Mouse (Mus musculus) forebrain, embryonic 16.5 days (tissue): ENCODE data around the gene Mstn. TPM values are rescaled to one million over a fixed set of nuclear protein-coding genes. Genes with fewer than 3 reads are reported as not detected.

Experiments used
- ATAC-seq: fragments of 200-750 bp; cut with Nextera tagmentation; 2 replicates; pipeline ENCODE4 v1.8.0; 2017; ENCODE audit warnings: mild to moderate bottlenecking, moderate library complexity
- H3K27ac ChIP-seq: fragments of 300-500 bp; sonication (generic); 2 replicates; pipeline ENCODE4 v1.5.1; 2014; ENCODE audit warnings: low read length, control low read depth
- H3K27me3 ChIP-seq: fragments of 300-500 bp; sonication (generic); replicated peaks from 2 replicates; pipeline ENCODE4 v1.6.1; 2014; ENCODE audit warnings: low read length; ENCODE audit not compliant: control insufficient read depth, insufficient read depth
- H3K36me3 ChIP-seq: fragments of 300-500 bp; sonication (generic); 2 replicates; pipeline ENCODE4 v1.6.1; 2014; ENCODE audit not compliant: control insufficient read depth, insufficient read depth
- H3K4me1 ChIP-seq: fragments of 300-500 bp; sonication (generic); replicated peaks from 2 replicates; pipeline ENCODE4 v1.6.1; 2014; ENCODE audit warnings: low read length; ENCODE audit not compliant: control insufficient read depth, insufficient read depth
- H3K4me2 ChIP-seq: fragments of 300-500 bp; sonication (generic); 2 replicates; pipeline ENCODE4 v1.6.1; 2014; ENCODE audit warnings: mild to moderate bottlenecking, low read length, control low read depth
- H3K4me3 ChIP-seq: fragments of 300-500 bp; sonication (generic); replicated peaks from 2 replicates; pipeline ENCODE4 v1.5.1; 2014; ENCODE audit warnings: mild to moderate bottlenecking, low read length, control low read depth
- H3K9ac ChIP-seq: fragments of 300-500 bp; sonication (generic); replicated peaks from 2 replicates; pipeline ENCODE4 v1.6.1; 2014; ENCODE audit warnings: low read depth, low read length, control low read depth
- H3K9me3 ChIP-seq: fragments of 300-500 bp; sonication (generic); 2 replicates; pipeline ENCODE4 v1.6.1; 2016; ENCODE audit warnings: low read length; ENCODE audit not compliant: control insufficient read depth
- WGBS: fragments of 180-500 bp; shearing (Covaris S2); extraction: QIAGEN DNeasy Blood & Tissue Kit; methylation state at CpG from one replicate; pipeline ENCODE4 v1.1.7; 2014; 5-methylcytosine and 5-hydroxymethylcytosine counted together
- polyA plus RNA-seq: library from polyadenylated mRNA; unstranded; fragments of >200 nt; fragmentation: Nextera tagmentation; extraction: Ambion mirVana; gene quantifications from 2 replicates; pipeline ENCODE4 v1.2.1, GENCODE M21; 2015

The Mstn gene
- polyA plus RNA-seq, 1 experiment from 2014 or later, result 0.68 TPM

DNA sequence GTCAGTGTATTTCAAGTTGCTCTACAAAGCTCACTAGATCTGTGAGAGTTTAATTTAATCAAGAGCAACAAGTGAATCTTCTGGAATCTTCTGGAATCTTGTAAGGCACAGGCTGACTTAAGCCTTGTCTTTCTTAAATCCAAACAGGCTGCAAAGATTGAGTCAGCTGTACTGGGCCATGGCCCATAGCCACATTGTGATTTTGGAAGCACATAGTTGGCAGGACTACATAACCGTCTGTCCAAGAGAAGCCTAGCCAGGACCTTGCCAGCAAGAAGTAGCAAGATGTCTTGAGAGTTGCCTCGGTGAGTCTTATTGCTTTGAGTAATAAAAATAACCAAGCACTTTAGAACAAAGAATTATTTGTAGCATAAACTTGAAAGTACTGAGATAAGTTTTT, 18.4 kb downstream of the Mstn start:
- no peak overlapping the region for H3K4me3 ChIP-seq
- no peak overlapping the region for H3K27ac ChIP-seq
- H3K27me3 ChIP-seq, result no peaks in the 10 kb centered on the region
- H3K36me3 ChIP-seq, result no peaks in the 10 kb centered on the region
- H3K4me1 ChIP-seq, result no peaks in the 10 kb centered on the region
- H3K9me3 ChIP-seq, result no peaks in the 10 kb centered on the region
- H3K4me2 ChIP-seq, result no peak overlapping the region
- H3K9ac ChIP-seq, result no peak overlapping the region
- ATAC-seq, result no peak
- WGBS, result 82% methylated on average over 2 of the region's 2 CpGs

DNA sequence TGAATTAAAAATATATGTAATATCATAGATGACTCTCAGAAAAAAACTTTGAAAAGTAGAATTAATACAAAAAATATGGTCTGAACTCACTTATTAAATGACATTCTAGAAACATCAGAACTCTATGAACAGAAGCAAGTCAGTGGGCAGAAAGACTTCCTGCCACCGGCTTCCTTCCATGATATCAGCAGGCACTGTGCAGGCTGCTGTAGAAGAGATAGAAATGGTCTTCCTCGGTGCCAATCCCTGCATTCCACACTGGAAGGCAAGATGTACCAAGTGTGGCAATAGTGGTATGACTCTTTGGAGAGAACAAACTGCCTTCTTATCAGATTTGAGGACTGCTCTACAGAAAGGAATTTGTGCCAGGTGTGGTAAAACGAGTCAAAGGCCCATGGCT, 19.2 kb downstream of the Mstn start:
- Histone ChIP-seq H3K9ac (no peak overlapping the region), H3K4me3 (no peak overlapping the region), H3K27ac (no peak overlapping the region), H3K36me3 (no peaks in the 10 kb centered on the region), H3K4me2 (no peak overlapping the region), H3K4me1 (no peaks in the 10 kb centered on the region), H3K27me3 (no peaks in the 10 kb centered on the region), H3K9me3 (no peaks in the 10 kb centered on the region)
- WGBS, result 82% methylated on average over 3 of the region's 3 CpGs
- ATAC-seq, result no peak

DNA sequence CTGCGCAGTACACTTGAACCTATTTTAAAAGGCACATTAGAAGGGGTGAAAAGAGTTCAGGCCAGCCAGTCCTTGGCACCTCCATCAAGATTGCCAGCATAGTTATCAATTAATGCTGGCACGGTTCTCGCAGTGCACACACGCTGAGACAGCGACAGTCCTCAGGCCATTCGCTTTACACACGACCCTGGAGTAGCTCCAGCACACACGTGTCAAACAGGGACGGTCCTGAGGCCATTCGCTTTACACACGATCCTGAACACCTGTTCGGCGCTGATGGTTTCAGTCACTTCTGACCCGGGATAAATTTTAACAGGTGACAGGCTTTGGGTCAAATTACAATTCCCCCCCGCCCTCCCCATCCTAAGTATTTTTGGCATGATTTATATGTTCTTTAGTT, 23.8 kb downstream of the Mstn start:
- no peak overlapping the region for H3K4me3 ChIP-seq
- no peak overlapping the region for H3K27ac ChIP-seq
- H3K9me3 ChIP-seq, result no peaks in the 10 kb centered on the region
- no peaks in the 10 kb centered on the region for H3K27me3 ChIP-seq
- no peak for ATAC-seq
- WGBS, result 83% methylated on average over 15 of the region's 15 CpGs
- H3K4me2 ChIP-seq, result no peak overlapping the region
- H3K36me3 ChIP-seq, result no peaks in the 10 kb centered on the region
- no peaks in the 10 kb centered on the region for H3K4me1 ChIP-seq
- no peak overlapping the region for H3K9ac ChIP-seq

DNA sequence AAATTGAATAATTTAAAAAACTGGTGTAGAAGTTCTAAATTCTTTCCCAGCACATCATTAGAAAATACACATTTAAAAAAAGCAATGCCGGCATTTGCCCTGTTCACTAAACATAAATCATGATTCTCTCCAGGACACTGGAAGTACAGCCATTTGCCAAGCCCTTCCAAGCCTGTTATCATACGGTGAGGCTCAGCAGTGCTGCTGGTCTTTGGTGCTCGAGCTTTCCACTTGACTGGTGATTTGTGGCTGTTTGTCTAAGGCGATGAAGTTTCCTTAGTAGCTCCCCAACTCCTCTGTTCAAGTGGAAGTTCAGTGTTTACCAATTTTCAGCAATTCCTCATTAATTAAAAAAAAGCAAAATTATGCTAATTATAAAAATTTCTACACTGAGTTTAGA, 24.6 kb downstream of the Mstn start:
- no peaks in the 10 kb centered on the region for H3K4me1 ChIP-seq
- no peak overlapping the region for H3K4me3 ChIP-seq
- H3K27me3 ChIP-seq, result no peaks in the 10 kb centered on the region
- WGBS, result 66% methylated on average over 4 of the region's 4 CpGs
- no peak overlapping the region for H3K27ac ChIP-seq
- no peak overlapping the region for H3K9ac ChIP-seq
- ATAC-seq, result no peak
- no peaks in the 10 kb centered on the region for H3K36me3 ChIP-seq
- H3K4me2 ChIP-seq, result no peak overlapping the region
- no peaks in the 10 kb centered on the region for H3K9me3 ChIP-seq

DNA sequence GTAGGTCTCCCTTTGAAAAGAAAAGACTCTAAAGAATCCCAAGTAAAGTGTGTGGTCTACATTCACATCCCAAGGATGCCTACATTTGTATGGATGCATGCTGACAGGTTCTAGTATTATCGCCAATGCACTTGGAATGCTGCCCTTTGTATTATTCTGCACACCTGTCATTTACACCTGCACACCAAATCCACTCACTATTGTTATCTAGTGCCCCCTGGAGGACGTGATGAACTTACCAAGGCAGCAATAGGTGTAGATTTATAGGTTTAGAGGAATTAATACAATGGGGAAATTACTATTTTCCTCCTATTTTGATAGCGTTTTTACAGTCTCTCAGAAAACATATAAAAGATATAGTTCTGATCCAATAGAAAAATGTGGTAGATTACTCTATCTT, 31.7 kb downstream of the Mstn start:
- ATAC-seq, result no peak
- H3K27ac ChIP-seq, result no peak overlapping the region

DNA sequence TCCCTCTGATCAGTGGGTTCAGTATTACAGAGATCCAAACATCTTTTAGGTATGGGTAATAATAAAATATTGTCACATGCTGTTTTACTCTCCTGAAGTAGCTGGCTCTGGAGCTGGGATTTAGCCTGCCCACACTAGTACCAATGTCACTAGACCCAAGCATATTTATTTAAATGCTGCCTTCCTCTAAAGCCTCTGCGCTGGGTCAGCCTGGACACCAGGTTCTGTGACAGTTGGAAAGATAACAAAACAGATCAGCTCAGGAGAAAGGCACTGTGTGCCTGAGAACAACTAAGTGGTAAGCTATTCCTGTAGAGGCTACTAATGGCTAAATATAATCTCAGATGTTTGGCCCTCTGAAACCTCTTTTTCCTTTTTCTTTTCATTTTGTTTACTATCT, 49.1 kb downstream of the Mstn start:
- no peaks in the 10 kb centered on the region for H3K9me3 ChIP-seq
- H3K27me3 ChIP-seq, result no peaks in the 10 kb centered on the region
- H3K4me3 ChIP-seq, result no peak overlapping the region
- H3K4me1 ChIP-seq, result no peaks in the 10 kb centered on the region
- H3K4me2 ChIP-seq, result no peak overlapping the region
- no peaks in the 10 kb centered on the region for H3K36me3 ChIP-seq
- H3K9ac ChIP-seq, result no peak overlapping the region
- no peak for ATAC-seq
- WGBS, result 100% methylated on average over 1 of the region's 1 CpGs
- H3K27ac ChIP-seq, result no peak overlapping the region

More for the DNA sequence above, 31.7 kb downstream of the Mstn start:
- Histone ChIP-seq H3K4me2 (no peak overlapping the region), H3K27me3 (no peaks in the 10 kb centered on the region), H3K4me3 (no peak overlapping the region), H3K9me3 (no peaks in the 10 kb centered on the region), H3K9ac (no peak overlapping the region), H3K36me3 (no peaks in the 10 kb centered on the region), H3K4me1 (no peaks in the 10 kb centered on the region)
- 31% methylated on average over 3 of the region's 3 CpGs for WGBS

Other genes starting within 250 kb of the Mstn start
- 25.9 and 32.1 TPM in 2 replicates for gene Inpp1, start 244.0 kb upstream of the Mstn start, polyA plus RNA-seq
- 24.3 and 25.6 TPM in 2 replicates for gene Hibch, start 216.7 kb upstream of the Mstn start, polyA plus RNA-seq
- 2.9 and 3.6 TPM in 2 replicates for gene 1700019D03Rik, start 41.5 kb upstream of the Mstn start, polyA plus RNA-seq
- not detected in 2 replicates for gene 1700019A02Rik, start 126.0 kb downstream of the Mstn start, polyA plus RNA-seq
- 10.0 and 13.0 TPM in 2 replicates for gene Pms1, start 235.4 kb downstream of the Mstn start, polyA plus RNA-seq
- gene Ormdl1, start 235.5 kb downstream of the Mstn start, polyA plus RNA-seq, result 48.4 and 51.5 TPM in 2 replicates
- not detected in 2 replicates for gene Gm28778, start 235.5 kb downstream of the Mstn start, polyA plus RNA-seq